Mouse (Mus musculus): Measurements from ENCODE around the gene 2900026A02Rik. TPM values are rescaled to one million over a fixed set of nuclear protein-coding genes. Genes with fewer than 3 reads are reported as not detected.

Gene 2900026A02Rik
- polyA plus RNA-seq, 1 experiment from 2014 or later, result 6.9 TPM

- H3K4me2 ChIP-seq (ENCODE audit: low read length), result no peak overlapping the region
- no peaks in the 10 kb centered on the region for H3K4me1 ChIP-seq (replicated peaks; ENCODE audit: control insufficient read depth, insufficient read depth, low read length)
- H3K4me3 ChIP-seq (ENCODE audit: low read depth, low read length), result no peak overlapping the region
- H3K27ac ChIP-seq (ENCODE audit: low read depth), result no peak overlapping the region
- no peak overlapping the region for H3K9ac ChIP-seq (ENCODE audit: low read length)
- WGBS, result 88% methylated on average over 4 of the region's 4 CpGs
- H3K36me3 ChIP-seq (ENCODE audit: control insufficient read depth, insufficient read depth, low read length), result no peaks in the 10 kb centered on the region
- no peak for ATAC-seq (replicated peaks; ENCODE audit: low FRiP score, low TSS enrichment, low read depth)
- no peaks in the 10 kb centered on the region for H3K9me3 ChIP-seq (ENCODE audit: control insufficient read depth, low read length)
- DNase-seq (ENCODE audit: low spot score), result no peak
- H3K27me3 ChIP-seq (replicated peaks; ENCODE audit: control insufficient read depth, insufficient read depth, low read length), result no peaks in the 10 kb centered on the region
These were observed 115.6 kb downstream of the 2900026A02Rik start for GRCm38 (mm10) chr5:113105481-113105880.

- Histone ChIP-seq H3K27me3 (replicated peaks; ENCODE audit: control insufficient read depth, insufficient read depth, low read length) (no peaks in the 10 kb centered on the region), H3K4me3 (ENCODE audit: low read depth, low read length) (no peak overlapping the region), H3K4me2 (ENCODE audit: low read length) (no peak overlapping the region), H3K4me1 (replicated peaks; ENCODE audit: control insufficient read depth, insufficient read depth, low read length) (no peaks in the 10 kb centered on the region), H3K9me3 (ENCODE audit: control insufficient read depth, low read length) (no peaks in the 10 kb centered on the region), H3K9ac (ENCODE audit: low read length) (no peak overlapping the region), H3K27ac (ENCODE audit: low read depth) (no peak overlapping the region), H3K36me3 (ENCODE audit: control insufficient read depth, insufficient read depth, low read length) (no peaks in the 10 kb centered on the region)
- no peak for DNase-seq (ENCODE audit: low spot score)
- ATAC-seq (replicated peaks; ENCODE audit: low FRiP score, low TSS enrichment, low read depth), result no peak
- WGBS, result 80% methylated on average over 9 of the region's 9 CpGs
These were observed 116.0 kb downstream of the 2900026A02Rik start for GRCm38 (mm10) chr5:113105035-113105434.

DNA sequence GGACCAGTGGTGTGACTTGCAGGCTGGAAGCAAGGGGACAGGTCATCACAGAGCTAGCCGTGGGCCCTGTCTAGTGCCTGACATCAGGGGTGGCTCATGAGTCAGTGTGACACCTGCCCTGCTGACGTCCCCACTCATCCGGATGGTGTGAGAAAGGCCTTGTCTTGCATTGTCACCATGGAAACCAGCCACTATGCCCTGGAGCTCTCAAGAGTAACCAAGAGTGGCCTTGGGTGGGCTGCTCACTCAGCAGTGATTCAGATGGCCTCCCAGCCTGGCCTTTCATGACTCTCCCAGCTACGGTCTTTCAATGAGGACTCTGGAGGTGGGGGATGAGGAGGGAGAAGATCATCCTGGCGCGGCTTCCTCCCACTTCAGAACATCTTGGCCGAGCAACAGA lies 118.6 kb downstream of the 2900026A02Rik start:
- no peaks in the 10 kb centered on the region for H3K27me3 ChIP-seq (replicated peaks; ENCODE audit: control insufficient read depth, insufficient read depth, low read length)
- no peak overlapping the region for H3K4me3 ChIP-seq (ENCODE audit: low read depth, low read length)
- ATAC-seq (replicated peaks; ENCODE audit: low FRiP score, low TSS enrichment, low read depth) (no peak), DNase-seq (ENCODE audit: low spot score) (no peak)
- no peaks in the 10 kb centered on the region for H3K4me1 ChIP-seq (replicated peaks; ENCODE audit: control insufficient read depth, insufficient read depth, low read length)
- H3K9me3 ChIP-seq (ENCODE audit: control insufficient read depth, low read length), result no peaks in the 10 kb centered on the region
- H3K36me3 ChIP-seq (ENCODE audit: control insufficient read depth, insufficient read depth, low read length), result no peaks in the 10 kb centered on the region
- no peak overlapping the region for H3K27ac ChIP-seq (ENCODE audit: low read depth)
- H3K4me2 ChIP-seq (ENCODE audit: low read length), result no peak overlapping the region
- WGBS, result 71% methylated on average over 7 of the region's 7 CpGs
- H3K9ac ChIP-seq (ENCODE audit: low read length), result no peak overlapping the region

- Histone ChIP-seq H3K36me3 (ENCODE audit: control insufficient read depth, insufficient read depth, low read length) (no peaks in the 10 kb centered on the region), H3K4me1 (replicated peaks; ENCODE audit: control insufficient read depth, insufficient read depth, low read length) (no peaks in the 10 kb centered on the region), H3K4me2 (ENCODE audit: low read length) (no peak overlapping the region), H3K27me3 (replicated peaks; ENCODE audit: control insufficient read depth, insufficient read depth, low read length) (no peaks in the 10 kb centered on the region), H3K27ac (ENCODE audit: low read depth) (no peak overlapping the region), H3K9me3 (ENCODE audit: control insufficient read depth, low read length) (no peaks in the 10 kb centered on the region), H3K9ac (ENCODE audit: low read length) (no peak overlapping the region), H3K4me3 (ENCODE audit: low read depth, low read length) (no peak overlapping the region)
- ATAC-seq (replicated peaks; ENCODE audit: low FRiP score, low TSS enrichment, low read depth) (no peak), DNase-seq (ENCODE audit: low spot score) (no peak)
- 82% methylated on average over 10 of the region's 10 CpGs for WGBS
These were observed 119.6 kb downstream of the 2900026A02Rik start for GRCm38 (mm10) chr5:113101457-113101856.

GRCm38 (mm10) chr5:113100422-113100821 lies 120.6 kb downstream of the 2900026A02Rik start:
- peaks cover under 1% of the 10 kb centered on the region; the same call in 1 of the 2 replicates for H3K36me3 ChIP-seq (ENCODE audit: control insufficient read depth, insufficient read depth, low read length)
- WGBS, result 68% methylated on average over 11 of the region's 11 CpGs
- ATAC-seq (replicated peaks; ENCODE audit: low FRiP score, low TSS enrichment, low read depth), result no peak
- H3K27me3 ChIP-seq (replicated peaks; ENCODE audit: control insufficient read depth, insufficient read depth, low read length), result no peaks in the 10 kb centered on the region
- H3K9ac ChIP-seq (ENCODE audit: low read length), result no peak overlapping the region
- no peak overlapping the region for H3K4me2 ChIP-seq (ENCODE audit: low read length)
- H3K4me1 ChIP-seq (replicated peaks; ENCODE audit: control insufficient read depth, insufficient read depth, low read length), result no peaks in the 10 kb centered on the region
- H3K9me3 ChIP-seq (ENCODE audit: control insufficient read depth, low read length), result no peaks in the 10 kb centered on the region
- no peak for DNase-seq (ENCODE audit: low spot score)
- H3K4me3 ChIP-seq (ENCODE audit: low read depth, low read length), result no peak overlapping the region
- H3K27ac ChIP-seq (ENCODE audit: low read depth), result no peak overlapping the region

GRCm38 (mm10) chr5:113099546-113099945 lies 121.5 kb downstream of the 2900026A02Rik start:
- no peak overlapping the region for H3K4me2 ChIP-seq (ENCODE audit: low read length)
- no peak overlapping the region for H3K9ac ChIP-seq (ENCODE audit: low read length)
- H3K9me3 ChIP-seq (ENCODE audit: control insufficient read depth, low read length), result no peaks in the 10 kb centered on the region
- WGBS, result 11% methylated on average over 1 of the region's 1 CpGs
- peaks cover 5% of the 10 kb centered on the region; the same call in 1 of the 2 replicates for H3K36me3 ChIP-seq (ENCODE audit: control insufficient read depth, insufficient read depth, low read length)
- H3K4me1 ChIP-seq (replicated peaks; ENCODE audit: control insufficient read depth, insufficient read depth, low read length), result no peaks in the 10 kb centered on the region
- H3K27ac ChIP-seq (ENCODE audit: low read depth), result no peak overlapping the region
- ATAC-seq (replicated peaks; ENCODE audit: low FRiP score, low TSS enrichment, low read depth) (peak; percentile 25; the same call in 1 of the 2 replicates), DNase-seq (ENCODE audit: low spot score) (peak; percentile 99)
- no peak overlapping the region for H3K4me3 ChIP-seq (ENCODE audit: low read depth, low read length)
- no peaks in the 10 kb centered on the region for H3K27me3 ChIP-seq (replicated peaks; ENCODE audit: control insufficient read depth, insufficient read depth, low read length)

DNA sequence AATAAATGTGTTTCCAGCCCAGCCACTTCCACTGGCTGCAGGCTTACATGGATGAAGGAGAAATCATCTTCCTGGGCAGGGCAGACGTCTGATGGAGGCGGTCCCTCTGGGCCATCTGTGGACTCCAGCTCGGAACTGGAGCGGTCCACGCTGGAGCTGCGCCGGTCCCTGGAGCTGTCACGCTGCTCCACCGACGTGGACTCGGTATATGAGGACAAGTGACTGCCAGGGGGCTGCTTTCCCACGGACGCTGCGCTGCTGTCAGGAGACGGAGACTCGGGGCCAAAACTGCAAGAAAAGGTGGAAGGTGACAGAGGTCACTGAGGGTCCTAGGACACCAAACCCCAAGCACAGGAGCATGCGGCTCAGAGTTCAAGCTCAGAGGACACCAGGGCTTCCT lies 123.5 kb downstream of the 2900026A02Rik start:
- 87% methylated on average over 17 of the region's 17 CpGs for WGBS
- H3K4me1 ChIP-seq (replicated peaks; ENCODE audit: control insufficient read depth, insufficient read depth, low read length), result no peaks in the 10 kb centered on the region
- peaks cover 11% of the 10 kb centered on the region; the same call in 1 of the 2 replicates for H3K36me3 ChIP-seq (ENCODE audit: control insufficient read depth, insufficient read depth, low read length)
- no peak overlapping the region for H3K4me2 ChIP-seq (ENCODE audit: low read length)
- no peak overlapping the region for H3K9ac ChIP-seq (ENCODE audit: low read length)
- no peak for ATAC-seq (replicated peaks; ENCODE audit: low FRiP score, low TSS enrichment, low read depth)
- H3K27ac ChIP-seq (ENCODE audit: low read depth), result no peak overlapping the region
- H3K9me3 ChIP-seq (ENCODE audit: control insufficient read depth, low read length), result no peaks in the 10 kb centered on the region
- no peak for DNase-seq (ENCODE audit: low spot score)
- no peak overlapping the region for H3K4me3 ChIP-seq (ENCODE audit: low read depth, low read length)
- no peaks in the 10 kb centered on the region for H3K27me3 ChIP-seq (replicated peaks; ENCODE audit: control insufficient read depth, insufficient read depth, low read length)

DNA sequence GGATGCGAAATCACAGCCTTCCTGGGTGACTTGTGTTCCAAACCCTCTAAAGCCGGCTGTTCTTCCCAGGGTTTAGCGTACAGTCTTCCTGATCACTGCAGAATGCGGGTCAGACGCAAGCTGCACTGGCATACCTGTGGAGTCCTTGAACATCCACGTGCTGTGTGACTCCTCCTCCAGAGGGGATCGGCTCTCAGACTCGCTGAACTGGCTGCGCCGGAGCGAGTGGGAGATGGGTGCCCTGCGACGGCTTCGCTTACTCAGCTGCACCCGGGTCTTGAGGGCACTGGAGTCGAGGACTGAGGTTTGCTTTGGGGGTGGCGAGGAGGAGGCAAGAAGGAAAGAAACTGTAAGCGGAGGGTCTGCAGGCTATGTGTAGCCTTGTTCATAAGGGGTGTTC lies 125.6 kb downstream of the 2900026A02Rik start:
- Histone ChIP-seq H3K4me3 (ENCODE audit: low read depth, low read length) (no peak overlapping the region), H3K4me1 (replicated peaks; ENCODE audit: control insufficient read depth, insufficient read depth, low read length) (no peaks in the 10 kb centered on the region), H3K36me3 (ENCODE audit: control insufficient read depth, insufficient read depth, low read length) (peaks cover 19% of the 10 kb centered on the region; the same call in 1 of the 2 replicates), H3K27ac (ENCODE audit: low read depth) (no peak overlapping the region), H3K4me2 (ENCODE audit: low read length) (no peak overlapping the region), H3K9me3 (ENCODE audit: control insufficient read depth, low read length) (no peaks in the 10 kb centered on the region), H3K27me3 (replicated peaks; ENCODE audit: control insufficient read depth, insufficient read depth, low read length) (no peaks in the 10 kb centered on the region), H3K9ac (ENCODE audit: low read length) (no peak overlapping the region)
- WGBS, result 92% methylated on average over 18 of the region's 18 CpGs
- no peak for DNase-seq (ENCODE audit: low spot score)
- ATAC-seq (replicated peaks; ENCODE audit: low FRiP score, low TSS enrichment, low read depth), result no peak

DNA sequence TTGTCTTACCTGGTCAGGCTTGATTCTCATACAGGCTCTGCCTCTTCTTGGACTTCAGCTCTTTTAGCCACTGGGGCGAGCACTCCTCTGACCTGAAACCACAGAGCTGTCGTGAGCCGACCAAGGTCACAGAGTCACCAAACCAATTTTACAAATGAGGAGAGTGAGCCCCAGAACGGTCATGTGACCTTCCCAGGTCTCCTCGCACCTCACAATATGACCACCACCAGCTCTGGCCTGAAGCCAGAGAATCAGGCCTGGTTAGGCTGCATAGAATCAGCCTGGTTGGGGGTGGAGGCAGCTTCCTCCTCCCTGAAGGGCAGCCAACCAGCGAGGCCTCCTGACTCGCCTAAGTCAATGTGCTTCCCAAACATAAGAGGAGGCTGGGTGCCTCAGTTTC lies 128.6 kb downstream of the 2900026A02Rik start:
- Histone ChIP-seq H3K27ac (ENCODE audit: low read depth) (no peak overlapping the region), H3K4me3 (ENCODE audit: low read depth, low read length) (no peak overlapping the region), H3K4me2 (ENCODE audit: low read length) (no peak overlapping the region), H3K36me3 (ENCODE audit: control insufficient read depth, insufficient read depth, low read length) (peaks cover 24% of the 10 kb centered on the region; the same call in 1 of the 2 replicates), H3K27me3 (replicated peaks; ENCODE audit: control insufficient read depth, insufficient read depth, low read length) (no peaks in the 10 kb centered on the region), H3K4me1 (replicated peaks; ENCODE audit: control insufficient read depth, insufficient read depth, low read length) (no peaks in the 10 kb centered on the region), H3K9me3 (ENCODE audit: control insufficient read depth, low read length) (no peaks in the 10 kb centered on the region), H3K9ac (ENCODE audit: low read length) (no peak overlapping the region)
- no peak for ATAC-seq (replicated peaks; ENCODE audit: low FRiP score, low TSS enrichment, low read depth)
- DNase-seq (ENCODE audit: low spot score), result no peak
- 71% methylated on average over 7 of the region's 7 CpGs for WGBS

Data from intestine, embryonic 14.5 days (tissue).